Mouse (Mus musculus): ENCODE measurements at regions not wholly inside any gene's neighbourhood (a gene's known extent, or its start where the extent isn't known, plus 50 kb on each side); places are given as distances from the start of the nearest gene placed in this dataset.
A peak's percentile ranks its signal among the peaks of the same experiment; 100 is the strongest.

GRCm38 (mm10) chr3:149330716-149331115 lies 340.4 kb upstream of the Adgrl2 start:
- no peak for DNase-seq (ENCODE audit: low spot score in 2 of 2)

- no peak for DNase-seq (ENCODE audit: low spot score in 2 of 2)
Measured at GRCm38 (mm10) chr3:149330041-149330440, 339.7 kb upstream of the Adgrl2 start.

GRCm38 (mm10) chr3:149329615-149330014 lies 339.3 kb upstream of the Adgrl2 start:
- DNase-seq (ENCODE audit: low spot score in 2 of 2) = no peak

GRCm38 (mm10) chr3:149326664-149327063 lies 336.3 kb upstream of the Adgrl2 start:
- DNase-seq (ENCODE audit: low spot score in 2 of 2) = no peak

GRCm38 (mm10) chr3:149324088-149324487 lies 333.7 kb upstream of the Adgrl2 start:
- no peak for DNase-seq (ENCODE audit: low spot score in 2 of 2)

GRCm38 (mm10) chr3:149318728-149319127 lies 328.4 kb upstream of the Adgrl2 start:
- DNase-seq (ENCODE audit: low spot score in 2 of 2) = no peak

GRCm38 (mm10) chr3:149314258-149314657 lies 323.9 kb upstream of the Adgrl2 start:
- DNase-seq (ENCODE audit: low spot score in 2 of 2) = no peak

GRCm38 (mm10) chr3:149313217-149313616 lies 322.9 kb upstream of the Adgrl2 start:
- no peak for DNase-seq (ENCODE audit: low spot score in 2 of 2)

GRCm38 (mm10) chr3:149311576-149311975 lies 321.2 kb upstream of the Adgrl2 start:
- DNase-seq (ENCODE audit: low spot score in 2 of 2) = no peak

GRCm38 (mm10) chr3:149306709-149307108 lies 316.4 kb upstream of the Adgrl2 start:
- DNase-seq (ENCODE audit: low spot score in 2 of 2) = no peak

GRCm38 (mm10) chr3:149306291-149306690 lies 315.9 kb upstream of the Adgrl2 start:
- no peak for DNase-seq (ENCODE audit: low spot score in 2 of 2)

GRCm38 (mm10) chr3:149305440-149305839 lies 315.1 kb upstream of the Adgrl2 start:
- no peak for DNase-seq (ENCODE audit: low spot score in 2 of 2)

GRCm38 (mm10) chr3:149305011-149305413 lies 314.7 kb upstream of the Adgrl2 start:
- DNase-seq (ENCODE audit: low spot score in 2 of 2) = no peak

GRCm38 (mm10) chr3:149303418-149303817 lies 313.1 kb upstream of the Adgrl2 start:
- DNase-seq (ENCODE audit: low spot score in 2 of 2) = no peak

GRCm38 (mm10) chr3:149300002-149300401 lies 309.6 kb upstream of the Adgrl2 start:
- DNase-seq (ENCODE audit: low spot score in 2 of 2) = no peak

GRCm38 (mm10) chr3:149296419-149296962 lies 306.1 kb upstream of the Adgrl2 start:
- DNase-seq (ENCODE audit: low spot score in 2 of 2) = no peak

- DNase-seq (ENCODE audit: low spot score in 2 of 2) = peak; percentile 30 to 47
Measured at GRCm38 (mm10) chr3:149295942-149296341, 305.6 kb upstream of the Adgrl2 start.

- no peak for DNase-seq (ENCODE audit: low spot score in 2 of 2)
Measured at GRCm38 (mm10) chr3:149295257-149295831, 305.0 kb upstream of the Adgrl2 start.

- no peak for DNase-seq (ENCODE audit: low spot score in 2 of 2)
Measured at GRCm38 (mm10) chr3:149294445-149294844, 304.1 kb upstream of the Adgrl2 start.

GRCm38 (mm10) chr3:149292459-149292858 lies 302.1 kb upstream of the Adgrl2 start:
- DNase-seq (ENCODE audit: low spot score in 2 of 2) = no peak

GRCm38 (mm10) chr3:149291473-149291872 lies 301.1 kb upstream of the Adgrl2 start:
- no peak for DNase-seq (ENCODE audit: low spot score in 2 of 2)

- DNase-seq (ENCODE audit: low spot score in 2 of 2) = no peak
Measured at GRCm38 (mm10) chr3:149290228-149290627, 299.9 kb upstream of the Adgrl2 start.

GRCm38 (mm10) chr3:149287080-149287479 lies 296.7 kb upstream of the Adgrl2 start:
- no peak for DNase-seq (ENCODE audit: low spot score in 2 of 2)
